Mouse (Mus musculus): ENCODE data around the gene Chst11.

GRCm38 (mm10) chr10:82982286-82982685 lies 3.0 kb upstream of the Chst11 start:
- no peak for TF ChIP-seq CTCF (IDR thresholded peaks at IDR 0.05)
- no peak for TF ChIP-seq EP300 (IDR thresholded peaks at IDR 0.05)

Measured in lung, postnatal 0 days (tissue).